Mouse (Mus musculus): ENCODE data around the gene Grid1. TPM values are rescaled to one million over a fixed set of nuclear protein-coding genes. Genes with fewer than 3 reads are reported as not detected.

Gene Grid1
- polyA plus RNA-seq, 1 experiment, result not detected

DNA sequence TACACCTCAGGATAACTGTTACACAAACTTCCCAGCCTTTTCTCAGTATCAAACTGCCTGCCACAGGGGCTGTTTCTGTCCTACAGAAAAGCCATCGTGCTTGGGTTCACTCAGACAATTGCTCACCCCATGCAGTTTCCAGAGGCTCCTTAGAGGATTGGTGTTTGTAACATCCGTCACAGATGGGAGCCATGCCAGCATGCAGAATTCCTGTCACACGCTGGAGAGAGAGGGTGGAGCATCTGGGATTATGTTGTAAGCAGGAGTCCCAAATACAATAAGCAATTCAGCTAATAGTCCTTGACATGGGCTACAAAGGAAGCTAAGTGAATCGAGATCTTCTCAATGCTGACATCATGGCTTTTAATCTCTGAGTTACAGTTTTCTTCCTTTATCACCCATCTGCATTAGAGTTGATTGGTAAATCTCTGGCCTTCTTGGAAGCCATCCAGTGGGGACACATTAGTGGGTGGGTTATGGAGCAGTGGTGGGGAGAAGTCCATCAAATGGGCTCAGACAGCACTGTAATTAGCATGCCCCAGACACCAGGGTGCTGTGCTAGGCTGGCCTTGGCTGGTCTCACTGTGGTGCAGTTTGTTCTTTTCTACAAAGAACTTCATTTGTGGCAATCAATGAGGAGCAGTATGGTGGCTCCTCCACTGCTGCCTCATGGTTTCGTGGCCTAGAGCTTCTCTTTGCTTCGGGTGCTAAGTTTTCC, 149.4 kb downstream of the Grid1 start:
- Histone ChIP-seq H3ac (ENCODE audit: control insufficient read depth, insufficient read length) (no peak overlapping the region), H3K79me2 (ENCODE audit: control insufficient read depth, insufficient read depth) (no peaks in the 10 kb centered on the region), H3K4me3 (no peak overlapping the region), H3K36me3 (ENCODE audit: control insufficient read depth, insufficient read depth) (no peaks in the 10 kb centered on the region), H3K27me3 (ENCODE audit: control insufficient read depth, insufficient read depth, insufficient read length) (no peaks in the 10 kb centered on the region), H3K4me2 (ENCODE audit: low read depth) (no peak overlapping the region)
- TF ChIP-seq USF1 (IDR thresholded peaks at IDR 0.05; ENCODE audit: low read depth), result no peak
- TF ChIP-seq CEBPB (IDR thresholded peaks at IDR 0.05; ENCODE audit: insufficient read depth, poor library complexity, severe bottlenecking), result no peak
- no peak for TF ChIP-seq MYOD1 (IDR thresholded peaks at IDR 0.05; ENCODE audit: control insufficient read depth in 1 of 3, insufficient read length in 2 of 3, low read depth in 2 of 3)
- no peak for TF ChIP-seq E2F4 (IDR thresholded peaks at IDR 0.05; ENCODE audit: insufficient read depth)
- TF ChIP-seq SRF (IDR thresholded peaks at IDR 0.05; ENCODE audit: control insufficient read depth, insufficient read length, low read depth), result no peak
- TF ChIP-seq POLR2A (IDR thresholded peaks at IDR 0.05; ENCODE audit: insufficient read length, low read depth), result no peak
- TF ChIP-seq MYOG (IDR thresholded peaks at IDR 0.05; ENCODE audit: control insufficient read depth in 1 of 3, insufficient read depth in 1 of 3, insufficient read length in 2 of 3, low read depth in 2 of 3), result no peak
- TF ChIP-seq TCF3 (IDR thresholded peaks at IDR 0.05; ENCODE audit: insufficient read length, low read depth), result no peak
- no peak for TF ChIP-seq MAX (IDR thresholded peaks at IDR 0.05; ENCODE audit: low read depth)
- no peak for TF ChIP-seq TCF12 (IDR thresholded peaks at IDR 0.05; ENCODE audit: insufficient read depth, poor library complexity, severe bottlenecking)
- TF ChIP-seq REST (IDR thresholded peaks at IDR 0.05; ENCODE audit: insufficient read depth, insufficient read length), result no peak
- TF ChIP-seq POLR2AphosphoS2 (IDR thresholded peaks at IDR 0.05; ENCODE audit: insufficient read length, low read depth), result no peak

DNA sequence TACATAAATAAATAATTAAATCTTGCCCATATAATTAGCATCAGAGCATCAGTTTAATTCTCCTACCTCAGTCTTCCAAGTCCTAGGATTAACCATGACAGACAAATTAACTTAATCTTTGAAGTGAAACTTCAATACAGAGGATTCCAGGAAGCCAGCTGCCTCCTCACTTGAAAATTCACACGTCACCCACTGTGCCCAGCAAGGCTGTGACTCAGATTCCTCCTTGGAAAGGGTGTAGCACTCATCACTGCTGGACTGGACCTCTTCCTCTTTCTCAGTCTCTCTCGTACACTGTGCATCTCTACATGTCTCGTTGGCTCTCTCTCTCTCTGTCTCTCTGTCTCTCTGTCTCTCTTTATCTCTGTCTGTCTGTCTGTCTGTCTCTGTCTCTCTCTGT, 153.0 kb downstream of the Grid1 start:
- H3K27me3 ChIP-seq (ENCODE audit: control insufficient read depth, insufficient read depth, insufficient read length), result no peaks in the 10 kb centered on the region
- H3ac ChIP-seq (ENCODE audit: control insufficient read depth, insufficient read length), result no peak overlapping the region
- no peak overlapping the region for H3K4me2 ChIP-seq (ENCODE audit: low read depth)
- TF ChIP-seq MYOG (IDR thresholded peaks at IDR 0.05; ENCODE audit: control insufficient read depth in 1 of 3, insufficient read depth in 1 of 3, insufficient read length in 2 of 3, low read depth in 2 of 3) (no peak), REST (IDR thresholded peaks at IDR 0.05; ENCODE audit: insufficient read depth, insufficient read length) (no peak), SRF (IDR thresholded peaks at IDR 0.05; ENCODE audit: control insufficient read depth, insufficient read length, low read depth) (no peak), MAX (IDR thresholded peaks at IDR 0.05; ENCODE audit: low read depth) (no peak), E2F4 (IDR thresholded peaks at IDR 0.05; ENCODE audit: insufficient read depth) (no peak), TCF12 (IDR thresholded peaks at IDR 0.05; ENCODE audit: insufficient read depth, poor library complexity, severe bottlenecking) (no peak), USF1 (IDR thresholded peaks at IDR 0.05; ENCODE audit: low read depth) (no peak), POLR2A (IDR thresholded peaks at IDR 0.05; ENCODE audit: insufficient read length, low read depth) (no peak), CEBPB (IDR thresholded peaks at IDR 0.05; ENCODE audit: insufficient read depth, poor library complexity, severe bottlenecking) (no peak), TCF3 (IDR thresholded peaks at IDR 0.05; ENCODE audit: insufficient read length, low read depth) (no peak), POLR2AphosphoS2 (IDR thresholded peaks at IDR 0.05; ENCODE audit: insufficient read length, low read depth) (no peak), MYOD1 (IDR thresholded peaks at IDR 0.05; ENCODE audit: control insufficient read depth in 1 of 3, insufficient read length in 2 of 3, low read depth in 2 of 3) (no peak)
- H3K4me3 ChIP-seq, result no peak overlapping the region
- no peaks in the 10 kb centered on the region for H3K79me2 ChIP-seq (ENCODE audit: control insufficient read depth, insufficient read depth)
- H3K36me3 ChIP-seq (ENCODE audit: control insufficient read depth, insufficient read depth), result no peaks in the 10 kb centered on the region

DNA sequence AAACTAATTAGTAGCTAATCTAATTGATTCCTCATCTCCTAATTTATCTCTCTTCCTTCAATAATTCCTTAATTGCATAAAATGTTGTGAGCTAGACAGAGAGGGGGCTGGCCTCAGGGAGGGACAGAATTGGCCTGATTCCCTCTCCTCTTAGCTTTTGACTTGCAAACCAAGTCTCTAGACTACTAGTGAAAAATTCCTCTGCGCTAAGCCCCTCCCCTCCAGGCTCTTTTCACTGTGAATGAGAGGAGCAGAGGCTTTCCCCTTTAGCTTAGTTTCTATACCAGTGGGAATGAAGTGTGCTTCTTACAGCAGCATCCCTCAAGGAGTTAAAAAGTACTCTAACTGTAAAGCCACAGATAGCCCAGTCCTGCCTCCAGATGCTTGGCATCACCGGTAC, 160.8 kb downstream of the Grid1 start:
- no peak overlapping the region for H3ac ChIP-seq (ENCODE audit: control insufficient read depth, insufficient read length)
- no peaks in the 10 kb centered on the region for H3K79me2 ChIP-seq (ENCODE audit: control insufficient read depth, insufficient read depth)
- no peak overlapping the region for H3K4me2 ChIP-seq (ENCODE audit: low read depth)
- no peak for TF ChIP-seq TCF3 (IDR thresholded peaks at IDR 0.05; ENCODE audit: insufficient read length, low read depth)
- no peak for TF ChIP-seq MAX (IDR thresholded peaks at IDR 0.05; ENCODE audit: low read depth)
- no peak overlapping the region for H3K4me3 ChIP-seq
- no peaks in the 10 kb centered on the region for H3K27me3 ChIP-seq (ENCODE audit: control insufficient read depth, insufficient read depth, insufficient read length)
- no peaks in the 10 kb centered on the region for H3K36me3 ChIP-seq (ENCODE audit: control insufficient read depth, insufficient read depth)

DNA sequence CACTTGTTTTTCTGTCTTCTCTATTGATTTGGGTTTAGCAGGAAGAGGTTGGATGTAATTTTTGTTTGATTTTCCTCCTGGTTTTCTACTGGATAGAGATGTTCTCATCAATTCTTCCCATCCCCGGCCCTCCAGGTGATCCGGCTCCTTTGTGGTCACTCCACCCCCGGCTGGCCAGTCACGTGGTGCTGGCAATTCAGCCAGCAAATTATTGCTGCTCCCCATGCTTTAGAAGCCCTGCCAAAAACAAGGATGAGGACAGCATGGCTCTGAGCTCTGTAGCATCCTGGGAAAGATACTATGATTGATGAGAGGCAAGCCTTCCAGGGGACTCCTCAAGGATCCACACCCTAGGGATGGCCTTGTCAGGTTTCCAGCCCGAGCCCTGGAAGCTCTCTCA, 169.2 kb downstream of the Grid1 start:
- H3K4me2 ChIP-seq (ENCODE audit: low read depth), result no peak overlapping the region
- H3K36me3 ChIP-seq (ENCODE audit: control insufficient read depth, insufficient read depth), result no peaks in the 10 kb centered on the region
- H3ac ChIP-seq (ENCODE audit: control insufficient read depth, insufficient read length), result no peak overlapping the region
- H3K79me2 ChIP-seq (ENCODE audit: control insufficient read depth, insufficient read depth), result no peaks in the 10 kb centered on the region
- no peak overlapping the region for H3K4me3 ChIP-seq
- no peaks in the 10 kb centered on the region for H3K27me3 ChIP-seq (ENCODE audit: control insufficient read depth, insufficient read depth, insufficient read length)
- no peak for TF ChIP-seq CEBPB (IDR thresholded peaks at IDR 0.05; ENCODE audit: insufficient read depth, poor library complexity, severe bottlenecking)
- no peak for TF ChIP-seq TCF3 (IDR thresholded peaks at IDR 0.05; ENCODE audit: insufficient read length, low read depth)
- no peak for TF ChIP-seq USF1 (IDR thresholded peaks at IDR 0.05; ENCODE audit: low read depth)
- no peak for TF ChIP-seq SRF (IDR thresholded peaks at IDR 0.05; ENCODE audit: control insufficient read depth, insufficient read length, low read depth)
- no peak for TF ChIP-seq POLR2AphosphoS2 (IDR thresholded peaks at IDR 0.05; ENCODE audit: insufficient read length, low read depth)
- TF ChIP-seq MYOG (IDR thresholded peaks at IDR 0.05; ENCODE audit: control insufficient read depth in 1 of 3, insufficient read depth in 1 of 3, insufficient read length in 2 of 3, low read depth in 2 of 3), result no peak
- no peak for TF ChIP-seq TCF12 (IDR thresholded peaks at IDR 0.05; ENCODE audit: insufficient read depth, poor library complexity, severe bottlenecking)
- TF ChIP-seq E2F4 (IDR thresholded peaks at IDR 0.05; ENCODE audit: insufficient read depth), result no peak
- no peak for TF ChIP-seq MAX (IDR thresholded peaks at IDR 0.05; ENCODE audit: low read depth)
- no peak for TF ChIP-seq REST (IDR thresholded peaks at IDR 0.05; ENCODE audit: insufficient read depth, insufficient read length)
- TF ChIP-seq MYOD1 (IDR thresholded peaks at IDR 0.05; ENCODE audit: control insufficient read depth in 1 of 3, insufficient read length in 2 of 3, low read depth in 2 of 3), result no peak
- no peak for TF ChIP-seq POLR2A (IDR thresholded peaks at IDR 0.05; ENCODE audit: insufficient read length, low read depth)

DNA sequence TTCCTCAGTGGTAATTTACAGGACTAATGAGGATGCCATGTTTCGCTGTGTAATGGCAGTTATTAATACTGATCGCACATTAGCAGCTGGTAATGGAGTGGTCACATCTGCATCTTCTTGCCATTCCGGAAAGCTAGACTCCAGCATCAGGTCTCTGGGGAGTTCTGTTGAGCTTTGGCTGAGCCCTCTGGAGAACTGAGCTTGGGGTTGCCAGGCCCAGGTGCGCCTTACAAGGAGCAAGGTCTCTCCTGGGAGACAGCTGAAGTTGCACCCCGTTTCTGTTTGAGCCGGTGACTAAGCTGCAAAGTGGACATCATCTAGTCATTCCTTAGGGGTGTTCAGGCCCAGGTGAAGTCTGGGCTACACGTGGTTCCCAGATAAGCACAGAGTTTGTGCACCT, 186.8 kb downstream of the Grid1 start:
- H3K4me2 ChIP-seq (ENCODE audit: low read depth), result no peak overlapping the region
- no peaks in the 10 kb centered on the region for H3K27me3 ChIP-seq (ENCODE audit: control insufficient read depth, insufficient read depth, insufficient read length)
- no peaks in the 10 kb centered on the region for H3K79me2 ChIP-seq (ENCODE audit: control insufficient read depth, insufficient read depth)
- no peaks in the 10 kb centered on the region for H3K36me3 ChIP-seq (ENCODE audit: control insufficient read depth, insufficient read depth)
- no peak overlapping the region for H3K4me3 ChIP-seq
- no peak overlapping the region for H3ac ChIP-seq (ENCODE audit: control insufficient read depth, insufficient read length)
- TF ChIP-seq MYOG (IDR thresholded peaks at IDR 0.05; ENCODE audit: control insufficient read depth in 1 of 3, insufficient read depth in 1 of 3, insufficient read length in 2 of 3, low read depth in 2 of 3) (no peak), MYOD1 (IDR thresholded peaks at IDR 0.05; ENCODE audit: control insufficient read depth in 1 of 3, insufficient read length in 2 of 3, low read depth in 2 of 3) (no peak), SRF (IDR thresholded peaks at IDR 0.05; ENCODE audit: control insufficient read depth, insufficient read length, low read depth) (no peak), MAX (IDR thresholded peaks at IDR 0.05; ENCODE audit: low read depth) (no peak), TCF3 (IDR thresholded peaks at IDR 0.05; ENCODE audit: insufficient read length, low read depth) (no peak), POLR2A (IDR thresholded peaks at IDR 0.05; ENCODE audit: insufficient read length, low read depth) (no peak), USF1 (IDR thresholded peaks at IDR 0.05; ENCODE audit: low read depth) (no peak), TCF12 (IDR thresholded peaks at IDR 0.05; ENCODE audit: insufficient read depth, poor library complexity, severe bottlenecking) (no peak), POLR2AphosphoS2 (IDR thresholded peaks at IDR 0.05; ENCODE audit: insufficient read length, low read depth) (no peak), E2F4 (IDR thresholded peaks at IDR 0.05; ENCODE audit: insufficient read depth) (no peak), REST (IDR thresholded peaks at IDR 0.05; ENCODE audit: insufficient read depth, insufficient read length) (no peak), CEBPB (IDR thresholded peaks at IDR 0.05; ENCODE audit: insufficient read depth, poor library complexity, severe bottlenecking) (no peak)

Data from myocyte (in vitro differentiated cells).